Mouse (Mus musculus): ENCODE data around the gene Vps9d1. TPM values are rescaled to one million over a fixed set of nuclear protein-coding genes. Genes with fewer than 3 reads are reported as not detected.
"Not testable (repeated sequence)": the region's sequence is repeated elsewhere in the genome, so short reads cannot be mapped to it uniquely, and the experiment has no call there.

Vps9d1 gene
- total RNA-seq, 2 experiments from 2014 or later: 9.2 to 11.3 TPM

GRCm38 (mm10) chr8:123257114-123257513 is 3.0 kb upstream of the Vps9d1 start:
- ATAC-seq (replicated peaks; ENCODE audit: low FRiP score, poor library complexity, severe bottlenecking): no peak

DNA sequence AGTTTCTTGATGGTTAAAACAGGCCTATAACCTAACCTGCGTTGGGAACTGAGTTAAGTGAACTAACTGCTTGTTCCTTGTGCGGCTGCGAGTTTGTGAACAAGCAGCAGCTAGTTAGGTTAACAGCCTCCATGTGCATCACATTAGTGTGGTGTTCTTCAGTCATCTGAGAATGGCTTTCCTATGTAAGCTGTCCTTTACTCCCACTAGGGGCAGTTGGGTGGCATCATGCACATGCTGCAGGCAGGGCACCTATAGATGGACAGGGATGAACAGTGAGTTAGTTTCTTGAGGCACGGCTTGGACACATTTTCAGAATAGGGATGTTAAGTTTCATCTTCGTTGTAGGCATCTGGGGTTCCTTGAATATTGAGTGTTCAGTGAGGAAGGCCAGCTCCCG is 1.0 kb upstream of the Vps9d1 start:
- no peak for ATAC-seq (replicated peaks; ENCODE audit: low FRiP score, poor library complexity, severe bottlenecking)

GRCm38 (mm10) chr8:123253451-123254098 is 573 bp downstream of the Vps9d1 start:
- ATAC-seq (replicated peaks; ENCODE audit: low FRiP score, poor library complexity, severe bottlenecking): no peak

- no peak for ATAC-seq (replicated peaks; ENCODE audit: low FRiP score, poor library complexity, severe bottlenecking)
Observed at GRCm38 (mm10) chr8:123252925-123253324, 1.2 kb downstream of the Vps9d1 start.

DNA sequence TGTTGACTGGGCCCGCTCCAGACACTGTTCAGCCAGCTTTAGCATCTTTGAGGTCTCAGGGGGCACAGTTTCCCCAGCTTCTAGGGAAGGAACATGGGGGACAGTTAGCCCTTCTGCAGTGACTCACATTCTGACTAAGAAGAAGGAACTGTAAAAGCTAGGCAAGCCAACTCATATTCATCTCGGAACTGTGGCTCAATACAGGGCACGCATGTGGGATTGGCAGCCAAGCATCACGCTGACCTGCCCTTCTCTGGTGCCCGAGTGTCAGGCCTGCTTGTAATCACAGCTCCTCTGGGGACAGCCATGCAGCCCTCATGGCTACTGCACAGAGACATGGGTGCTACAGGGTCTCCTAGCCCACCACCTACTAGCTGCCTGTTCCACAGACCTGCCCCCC is 3.2 kb downstream of the Vps9d1 start:
- ATAC-seq (replicated peaks; ENCODE audit: low FRiP score, poor library complexity, severe bottlenecking): no peak

DNA sequence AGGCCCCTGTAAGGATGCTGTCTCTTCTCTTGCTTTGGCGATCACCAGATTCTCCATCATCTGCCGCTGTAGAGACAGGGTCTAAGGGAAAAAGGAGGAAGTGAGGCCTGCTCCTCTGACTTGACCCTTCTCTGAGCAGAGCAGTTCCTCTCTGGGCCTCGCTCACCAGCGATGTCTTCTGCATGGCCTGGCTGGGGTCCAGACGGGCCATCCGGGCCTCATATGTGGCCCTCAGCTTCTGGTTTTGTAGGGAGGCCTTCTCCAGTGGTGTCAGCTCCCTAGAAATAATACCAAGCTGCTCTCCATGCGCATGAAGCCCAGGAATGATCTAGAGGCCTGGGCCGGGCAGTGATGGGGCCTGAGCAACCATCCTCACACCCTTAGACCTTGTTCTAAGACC is 5.6 kb downstream of the Vps9d1 start:
- ATAC-seq (replicated peaks; ENCODE audit: low FRiP score, poor library complexity, severe bottlenecking): no peak

- ATAC-seq (replicated peaks; ENCODE audit: low FRiP score, poor library complexity, severe bottlenecking): no peak
Observed at GRCm38 (mm10) chr8:123247748-123248147, 6.4 kb downstream of the Vps9d1 start.

- ATAC-seq (replicated peaks; ENCODE audit: low FRiP score, poor library complexity, severe bottlenecking): no peak
Observed at GRCm38 (mm10) chr8:123245543-123245942, 8.6 kb downstream of the Vps9d1 start.

DNA sequence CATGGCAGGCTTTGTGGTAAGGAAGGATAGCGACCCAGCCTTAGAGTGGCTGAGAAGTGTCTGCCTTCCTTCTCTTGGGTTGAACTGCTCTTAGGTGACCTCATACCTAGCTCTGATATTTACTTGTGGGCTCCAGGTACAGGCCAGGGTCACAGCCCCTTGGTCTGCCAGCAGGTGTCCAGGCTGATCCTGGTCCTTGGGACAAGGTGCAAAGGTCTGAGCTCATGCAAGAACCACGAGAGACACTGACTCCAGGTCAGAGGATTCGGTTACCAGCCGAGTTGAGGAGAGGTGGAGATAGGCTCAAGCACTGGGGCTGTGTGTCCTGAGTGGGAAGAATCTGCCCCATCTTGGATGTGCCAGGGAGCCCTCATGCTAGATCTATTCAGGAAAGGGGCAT is 9.8 kb downstream of the Vps9d1 start:
- ATAC-seq (replicated peaks; ENCODE audit: low FRiP score, poor library complexity, severe bottlenecking): no peak

GRCm38 (mm10) chr8:123243053-123243452 is 11.1 kb downstream of the Vps9d1 start:
- no peak for ATAC-seq (replicated peaks; ENCODE audit: low FRiP score, poor library complexity, severe bottlenecking)

DNA sequence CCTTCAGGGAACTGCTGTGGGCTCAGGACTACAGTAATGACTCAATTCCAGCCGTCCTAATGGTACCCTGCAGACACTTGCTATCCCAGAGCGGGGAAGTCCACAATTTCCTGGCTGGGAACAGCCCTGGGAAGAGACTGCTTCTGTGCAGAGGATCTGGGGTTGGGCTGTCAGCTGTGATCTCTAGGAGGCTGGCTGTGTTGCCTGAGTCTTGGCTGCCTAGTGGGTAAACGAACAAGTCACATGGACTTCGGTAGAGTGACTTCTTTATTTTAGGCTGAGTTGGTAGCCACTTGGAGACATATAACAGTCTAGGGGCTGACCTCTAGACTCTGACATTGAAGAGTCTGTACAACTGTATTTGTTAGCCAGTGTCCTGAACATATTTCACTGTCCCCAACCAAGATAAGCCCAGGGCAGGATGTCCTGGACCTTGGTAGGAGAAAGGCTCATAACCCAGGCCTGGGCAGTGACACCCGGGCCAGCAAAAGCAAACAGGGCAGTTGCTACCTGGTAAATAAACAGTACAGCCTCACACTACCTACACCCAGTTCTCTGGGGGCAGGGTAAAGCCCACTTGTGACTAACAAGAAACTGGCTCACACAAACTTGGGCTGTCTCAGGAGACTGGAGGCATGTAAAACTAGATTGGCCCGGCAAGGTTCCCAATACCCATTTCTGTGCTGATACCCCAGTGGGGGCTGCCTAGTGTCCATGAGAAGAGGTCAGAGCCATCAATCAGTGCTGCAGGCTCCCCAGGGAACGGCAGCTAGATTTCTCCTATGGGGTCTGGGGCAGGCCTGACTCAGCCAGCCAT is 11.8 kb downstream of the Vps9d1 start:
- ATAC-seq (replicated peaks; ENCODE audit: low FRiP score, poor library complexity, severe bottlenecking): no peak

DNA sequence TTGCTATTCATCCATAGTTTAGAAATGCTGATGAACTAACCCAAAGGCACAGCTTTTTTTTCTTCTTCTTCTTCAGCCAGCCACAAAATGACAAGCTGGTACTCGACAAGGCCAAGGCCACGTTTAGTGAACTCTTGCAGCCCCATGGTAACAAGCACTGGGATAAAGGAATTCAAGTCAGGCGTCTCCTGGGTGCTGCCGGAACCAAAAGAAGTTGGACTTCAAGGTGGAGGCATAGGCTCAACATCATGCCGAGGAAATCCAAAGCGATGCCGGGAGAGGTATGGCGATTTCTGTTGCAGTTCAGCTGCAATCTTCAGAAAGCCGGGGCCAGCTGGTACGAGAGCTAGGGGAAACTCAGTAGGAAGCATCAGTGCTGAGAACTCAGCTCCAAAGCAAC is 14.8 kb downstream of the Vps9d1 start:
- ATAC-seq (replicated peaks; ENCODE audit: low FRiP score, poor library complexity, severe bottlenecking): no peak

- ATAC-seq (replicated peaks; ENCODE audit: low FRiP score, poor library complexity, severe bottlenecking): peak; percentile 87
Observed at GRCm38 (mm10) chr8:123235520-123236497, 18.3 kb downstream of the Vps9d1 start, which contains the start of gene Spata2l. Gene Spata2l, minus strand, starts transcription at chr8:123236233.

- no peak for ATAC-seq (replicated peaks; ENCODE audit: low FRiP score, poor library complexity, severe bottlenecking)
Observed at GRCm38 (mm10) chr8:123234918-123235519, 19.1 kb downstream of the Vps9d1 start.

DNA sequence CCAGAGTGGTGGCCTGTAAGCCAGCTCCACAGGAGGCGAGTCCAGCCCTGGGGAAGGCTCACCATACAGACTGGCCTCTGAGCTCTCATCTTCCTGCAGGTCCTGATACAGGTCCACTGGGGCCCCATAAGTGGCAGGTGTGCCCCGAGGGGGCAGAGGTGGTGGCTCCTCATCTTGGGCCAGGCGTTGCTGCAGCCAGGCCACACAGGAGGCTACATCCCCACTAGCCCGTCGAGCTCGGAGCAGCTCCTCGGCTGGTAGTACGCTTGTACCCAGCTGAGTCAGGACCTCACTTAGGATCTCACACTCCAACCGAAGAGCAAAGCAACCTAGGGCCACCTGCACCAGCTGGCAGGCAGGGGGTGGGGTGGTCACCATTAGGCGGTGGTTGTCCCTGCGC is 20.4 kb downstream of the Vps9d1 start:
- ATAC-seq (replicated peaks; ENCODE audit: low FRiP score, poor library complexity, severe bottlenecking): no peak

DNA sequence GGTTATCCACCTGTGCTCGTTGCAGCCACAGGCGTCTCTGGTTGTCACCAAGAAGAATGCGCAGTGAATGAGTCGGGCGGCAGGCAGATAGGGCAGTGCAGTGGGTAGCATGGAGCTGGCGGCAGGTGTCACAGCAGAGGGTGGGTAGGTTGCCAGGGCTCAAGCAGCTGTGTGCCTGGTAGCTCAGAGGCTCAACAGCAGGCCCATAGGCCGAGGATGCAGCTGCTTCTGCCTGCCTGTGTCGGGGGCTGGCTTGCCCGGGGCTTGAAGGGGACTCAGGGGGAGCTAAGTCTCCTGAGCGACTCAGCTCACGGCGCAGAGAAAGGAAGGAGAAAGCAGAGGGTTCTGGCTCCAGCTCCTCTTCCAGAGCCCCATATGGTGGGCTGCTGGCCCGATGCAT is 20.8 kb downstream of the Vps9d1 start:
- ATAC-seq (replicated peaks; ENCODE audit: low FRiP score, poor library complexity, severe bottlenecking): no peak

DNA sequence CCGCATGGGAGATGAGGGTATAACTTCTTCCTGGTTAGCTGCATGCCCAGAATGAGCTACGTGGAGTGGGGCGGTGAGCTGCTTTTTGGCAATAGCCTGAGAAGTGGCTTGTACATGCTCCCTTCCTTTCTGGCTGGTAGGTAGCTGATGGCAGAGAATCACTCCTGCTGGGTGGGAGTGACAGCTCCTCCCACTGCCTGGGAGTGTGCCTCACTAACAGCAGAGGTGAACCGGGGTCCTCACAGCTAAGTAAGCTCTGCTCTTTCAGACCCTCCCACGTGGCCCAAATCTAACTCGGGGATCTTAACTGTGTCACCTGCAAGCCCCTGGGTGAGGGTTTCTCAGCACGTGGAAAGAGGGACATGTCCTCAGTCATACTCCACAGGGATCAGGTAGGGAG is 21.6 kb downstream of the Vps9d1 start:
- no peak for ATAC-seq (replicated peaks; ENCODE audit: low FRiP score, poor library complexity, severe bottlenecking)

GRCm38 (mm10) chr8:123231742-123232141 is 22.4 kb downstream of the Vps9d1 start:
- no peak for ATAC-seq (replicated peaks; ENCODE audit: low FRiP score, poor library complexity, severe bottlenecking)

- not testable (repeated sequence) for ATAC-seq (replicated peaks; ENCODE audit: low FRiP score, poor library complexity, severe bottlenecking)
Observed at GRCm38 (mm10) chr8:123230326-123230725, 23.8 kb downstream of the Vps9d1 start.

DNA sequence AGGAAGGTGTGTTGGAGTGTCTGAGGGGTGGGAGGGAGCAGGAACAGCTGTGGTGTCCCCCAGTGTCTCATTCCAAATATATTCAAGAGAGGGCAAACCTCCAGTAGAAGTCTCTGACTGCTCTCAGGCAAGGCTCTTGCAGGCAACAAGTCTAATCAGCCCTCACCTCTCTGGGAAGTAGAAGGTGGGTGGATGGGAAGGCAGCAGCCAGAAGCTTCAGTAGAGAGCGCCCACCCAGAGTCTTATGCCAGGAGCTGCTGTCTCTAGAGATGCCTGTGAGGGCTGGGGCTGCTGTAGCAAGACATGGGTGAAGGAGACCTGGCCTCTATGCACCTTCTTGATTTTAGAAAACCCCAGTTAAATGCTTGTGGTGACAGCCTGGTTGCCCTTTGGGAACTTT is 25.7 kb downstream of the Vps9d1 start:
- ATAC-seq (replicated peaks; ENCODE audit: low FRiP score, poor library complexity, severe bottlenecking): no peak
